Mouse (Mus musculus): ENCODE measurements around the gene Ahcyl2.

- TF ChIP-seq POLR2A (IDR thresholded peaks at IDR 0.05; ENCODE audit: extremely low read depth, insufficient read depth, low read length) (no peak), CTCF (IDR thresholded peaks at IDR 0.05; ENCODE audit: extremely low read depth, insufficient read depth, low read length) (no peak)
These were observed 72.2 kb downstream of the Ahcyl2 start for GRCm38 (mm10) chr6:29840008-29840407.

Measured in cortical plate, adult 2 months (tissue).